Mouse (Mus musculus) testis, adult 2 months (tissue): ENCODE measurements around the gene Adnp. TPM values are rescaled to one million over a fixed set of nuclear protein-coding genes. Genes with fewer than 3 reads are reported as not detected.

Source experiments
- H3K27ac ChIP-seq: fragments of 200-500 bp; 2 replicates; pipeline ENCODE4 v1.5.1; 2012; ENCODE audit warnings: low read depth, low read length; ENCODE audit not compliant: control insufficient read depth, insufficient read depth
- H3K27me3 ChIP-seq: fragments of 200-500 bp; 2 replicates; pipeline ENCODE4 v1.6.1; 2012; ENCODE audit warnings: mild to moderate bottlenecking, low read length, moderate library complexity; ENCODE audit not compliant: control insufficient read depth, insufficient read depth
- H3K36me3 ChIP-seq: fragments of 200-500 bp; 2 replicates; pipeline ENCODE4 v1.6.1; 2012; ENCODE audit warnings: mild to moderate bottlenecking, low read length; ENCODE audit not compliant: control insufficient read depth, insufficient read depth
- H3K4me1 ChIP-seq: fragments of 200-500 bp; 2 replicates; pipeline ENCODE4 v1.6.1; 2012; ENCODE audit warnings: low read length; ENCODE audit not compliant: control insufficient read depth, insufficient read depth
- H3K4me3 ChIP-seq: fragments of 200-500 bp; 2 replicates; pipeline ENCODE4 v1.5.1; 2012; ENCODE audit warnings: low read depth, mild to moderate bottlenecking, low read length, moderate library complexity, mixed read lengths; ENCODE audit not compliant: control insufficient read depth
- CTCF ChIP-seq: fragments of 200-500 bp; IDR thresholded peaks from 2 replicates; pipeline ENCODE4 v1.5.1; 2012; ENCODE audit warnings: low read depth, mild to moderate bottlenecking, inconsistent platforms, low read length, moderate library complexity; ENCODE audit not compliant: control insufficient read depth, insufficient read depth, insufficient replicate concordance
- POLR2A ChIP-seq: fragments of 200-500 bp; IDR thresholded peaks from 2 replicates; pipeline ENCODE4 v1.6.1; 2012; ENCODE audit warnings: low read depth, mild to moderate bottlenecking, inconsistent platforms, low read length, moderate library complexity; ENCODE audit not compliant: control insufficient read depth
- polyA plus RNA-seq: library from polyadenylated mRNA; depleted of rRNA; stranded (reverse); fragments of >200 nt; gene quantifications from 2 replicates; pipeline ENCODE4 v1.2.3, GENCODE M21; 2012; rRNA removed

Gene Adnp
- polyA plus RNA-seq, 1 experiment, result 23.8 TPM

- TF ChIP-seq POLR2A, result no peak
- TF ChIP-seq CTCF, result peak; percentile 66
- no peak overlapping the region for H3K4me3 ChIP-seq
- no peaks in the 10 kb centered on the region for H3K36me3 ChIP-seq
- no peaks in the 10 kb centered on the region for H3K27me3 ChIP-seq
- H3K4me1 ChIP-seq, result peaks cover 6% of the 10 kb centered on the region
- no peak overlapping the region for H3K27ac ChIP-seq
Observed at GRCm38 (mm10) chr2:168154090-168154881, 52.6 kb downstream of the Adnp start.

DNA sequence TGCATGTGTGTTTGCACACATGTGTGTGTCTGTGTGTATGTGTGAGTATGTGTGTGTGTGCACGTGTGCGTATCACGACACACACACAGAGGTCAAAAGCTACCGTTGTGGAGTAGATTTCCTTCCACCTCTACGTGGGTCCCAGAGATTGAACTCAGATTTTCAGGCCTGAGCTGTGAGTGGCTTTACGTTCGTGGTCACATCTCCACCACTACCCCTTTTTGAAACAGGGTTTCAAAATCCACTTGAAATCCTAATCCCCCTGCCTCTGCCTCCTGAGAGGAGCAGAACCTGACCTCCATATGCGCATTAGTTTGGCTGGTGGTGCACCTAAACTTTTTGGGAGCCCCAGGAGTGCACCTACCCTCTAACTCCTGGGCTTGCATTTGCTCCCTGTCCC lies 57.7 kb downstream of the Adnp start:
- H3K27ac ChIP-seq, result no peak overlapping the region
- no peaks in the 10 kb centered on the region for H3K27me3 ChIP-seq
- no peak for TF ChIP-seq CTCF
- TF ChIP-seq POLR2A, result no peak
- no peak overlapping the region for H3K4me3 ChIP-seq
- peaks cover 3% of the 10 kb centered on the region; the same call in 1 of the 2 replicates for H3K4me1 ChIP-seq
- no peaks in the 10 kb centered on the region for H3K36me3 ChIP-seq

- Histone ChIP-seq H3K36me3 (no peaks in the 10 kb centered on the region), H3K4me1 (no peaks in the 10 kb centered on the region), H3K27me3 (no peaks in the 10 kb centered on the region), H3K4me3 (no peak overlapping the region), H3K27ac (no peak overlapping the region)
- no peak for TF ChIP-seq POLR2A
- no peak for TF ChIP-seq CTCF
Observed at GRCm38 (mm10) chr2:168147722-168148432, 59.0 kb downstream of the Adnp start.

DNA sequence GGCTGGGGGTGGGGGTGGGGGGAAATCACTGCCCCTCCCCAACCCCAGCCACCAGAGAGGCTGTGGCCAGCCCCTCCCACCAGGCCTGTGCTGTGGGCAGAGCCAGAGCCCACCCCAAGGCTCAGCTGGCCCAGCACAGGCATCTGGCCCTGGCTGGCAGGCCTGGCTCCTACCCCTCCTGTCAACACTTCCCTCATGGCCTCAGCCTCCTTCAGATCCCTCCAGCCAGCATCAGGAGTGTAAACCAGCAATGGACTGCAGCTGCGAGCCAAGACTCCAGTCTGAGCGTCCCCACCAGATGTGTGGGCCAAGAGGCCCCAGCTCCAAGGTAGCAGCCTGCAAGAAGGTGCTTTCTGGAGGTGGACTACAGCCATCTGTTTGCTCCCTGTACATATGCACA lies 61.5 kb downstream of the Adnp start:
- Histone ChIP-seq H3K4me1 (no peaks in the 10 kb centered on the region), H3K36me3 (no peaks in the 10 kb centered on the region), H3K4me3 (no peak overlapping the region), H3K27ac (no peak overlapping the region), H3K27me3 (no peaks in the 10 kb centered on the region)
- TF ChIP-seq POLR2A (no peak), CTCF (no peak)

GRCm38 (mm10) chr2:168143794-168144193 lies 63.1 kb downstream of the Adnp start:
- Histone ChIP-seq H3K4me1 (no peaks in the 10 kb centered on the region), H3K4me3 (no peak overlapping the region), H3K36me3 (no peaks in the 10 kb centered on the region), H3K27me3 (no peaks in the 10 kb centered on the region), H3K27ac (no peak overlapping the region)
- TF ChIP-seq POLR2A, result no peak
- TF ChIP-seq CTCF, result no peak

- no peak overlapping the region for H3K4me3 ChIP-seq
- no peak overlapping the region for H3K27ac ChIP-seq
- no peak for TF ChIP-seq CTCF
- TF ChIP-seq POLR2A, result no peak
- H3K27me3 ChIP-seq, result no peaks in the 10 kb centered on the region
- H3K4me1 ChIP-seq, result no peaks in the 10 kb centered on the region
- no peaks in the 10 kb centered on the region for H3K36me3 ChIP-seq
Observed at GRCm38 (mm10) chr2:168137161-168137560, 69.8 kb downstream of the Adnp start.

Other genes with a start within 250 kb of the Adnp start
- gene Ripor3, start 196.5 kb downstream of the Adnp start, polyA plus RNA-seq, result 0.22 and 0.90 TPM in 2 replicates
- gene Pard6b, start 126.1 kb downstream of the Adnp start, polyA plus RNA-seq, result 5.8 and 6.9 TPM in 2 replicates
- 14.0 and 20.7 TPM in 2 replicates for gene Gm20716, start 23.3 kb upstream of the Adnp start, polyA plus RNA-seq
- 30.2 and 35.8 TPM in 2 replicates for gene Dpm1, start 23.5 kb upstream of the Adnp start, polyA plus RNA-seq
- 33.8 and 41.3 TPM in 2 replicates for gene Mocs3, start 23.5 kb upstream of the Adnp start, polyA plus RNA-seq
- gene Kcng1, start 74.6 kb upstream of the Adnp start, polyA plus RNA-seq, result 6.9 and 7.3 TPM in 2 replicates